Mouse (Mus musculus) adrenal gland, adult 18-20 months (tissue): ENCODE results near the gene Zfp385a. TPM values are rescaled to one million over a fixed set of nuclear protein-coding genes. Genes with fewer than 3 reads are reported as not detected.

Experiments used
- DNase-seq, 2 experiments: peaks; one replicate each; pipeline ENCODE4 v3.0.0; 2021 to 2022; ENCODE audit warnings: low spot score in 2 of 2
- long read RNA-seq, 2 experiments: library from polyadenylated mRNA; stranded (forward); transcript quantifications; one replicate each; pipeline ENCODE4 v2.0.0; 2021
- total RNA-seq, 2 experiments: library from RNA; stranded (reverse); gene quantifications; 1 replicate in 1 of 2; 2 replicates in 1 of 2; pipeline ENCODE4 v1.2.3; 2021

Zfp385a gene
- total RNA-seq, result 10 to 100 TPM; 12.4 to 16.9 TPM
- long read RNA-seq, experiment 1, partial matches to known transcripts, result 2 of 8 reads
- long read RNA-seq, experiment 1, other reads (novel, unspliced or antisense), result 0 of 8 reads
- long read RNA-seq, experiment 2, partial matches to known transcripts, result 0 of 4 reads
- long read RNA-seq, experiment 2, other reads (novel, unspliced or antisense), result 3 of 4 reads

DNA sequence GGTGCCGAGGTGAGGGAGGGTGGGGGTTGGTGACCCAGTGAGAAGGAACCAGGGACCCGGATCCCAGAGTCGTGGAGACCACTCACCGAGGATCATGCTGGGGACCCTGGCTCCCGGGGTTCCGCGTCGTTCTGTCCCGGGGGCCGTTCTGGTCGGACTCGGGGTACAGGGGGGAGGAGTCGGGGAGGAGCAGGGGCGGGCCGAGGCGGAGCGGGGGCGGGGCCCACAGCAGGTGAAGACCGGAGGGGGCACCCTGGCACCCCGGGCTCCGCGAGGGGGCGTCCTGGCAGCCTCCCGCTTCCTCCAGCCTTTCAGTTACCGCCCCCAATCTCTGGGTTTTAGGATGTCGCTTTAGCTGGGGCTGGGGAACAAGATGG is at the start of gene Zfp385a:
Gene Zfp385a, minus strand, starts transcription at position 133 of the 377 bp plus-strand sequence.
- DNase-seq, result peak; percentile 53 to 60

GRCm38 (mm10) chr15:103388556-103389145 is 48.8 kb upstream of the Zfp385a start:
- DNase-seq, result no peak

DNA sequence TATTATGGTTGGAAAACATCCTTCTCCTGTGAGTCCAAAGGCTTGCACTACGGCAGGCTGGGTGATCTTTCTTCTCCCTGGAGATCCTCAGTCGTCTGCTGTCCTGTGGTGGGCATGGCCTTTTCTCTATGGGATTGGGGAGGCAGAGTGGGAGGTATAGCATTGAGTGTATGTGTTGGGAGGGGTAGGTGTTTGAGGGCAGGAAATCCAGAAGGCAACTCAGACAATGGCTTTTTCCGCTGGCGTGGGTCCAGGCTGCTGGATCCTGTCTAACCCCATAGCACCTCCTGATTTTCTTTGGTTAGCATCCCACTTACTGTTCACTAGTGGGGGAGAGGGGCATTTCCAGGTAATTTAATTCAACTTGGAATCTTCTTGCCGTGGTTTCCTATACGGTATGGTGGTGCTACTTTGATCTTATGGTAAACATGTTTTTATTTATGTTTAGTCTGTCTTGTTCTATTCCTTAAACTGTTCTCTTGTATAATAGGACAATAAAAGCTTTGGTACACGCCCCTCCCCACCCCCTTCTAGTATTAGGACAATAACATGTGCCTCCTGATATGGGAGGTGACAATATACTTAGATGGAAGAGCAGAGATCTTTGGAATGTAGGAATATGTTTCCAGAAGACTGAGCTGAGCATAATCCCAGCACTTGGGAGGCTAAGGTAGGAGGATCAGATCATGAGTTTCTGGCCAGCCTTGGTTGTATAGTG is 44.0 kb upstream of the Zfp385a start:
- peak in 1 of 2 experiments; percentile 48 for DNase-seq

- DNase-seq, result peak in 1 of 2 experiments; percentile 57
Observed at GRCm38 (mm10) chr15:103382795-103383406, 43.0 kb upstream of the Zfp385a start.

DNA sequence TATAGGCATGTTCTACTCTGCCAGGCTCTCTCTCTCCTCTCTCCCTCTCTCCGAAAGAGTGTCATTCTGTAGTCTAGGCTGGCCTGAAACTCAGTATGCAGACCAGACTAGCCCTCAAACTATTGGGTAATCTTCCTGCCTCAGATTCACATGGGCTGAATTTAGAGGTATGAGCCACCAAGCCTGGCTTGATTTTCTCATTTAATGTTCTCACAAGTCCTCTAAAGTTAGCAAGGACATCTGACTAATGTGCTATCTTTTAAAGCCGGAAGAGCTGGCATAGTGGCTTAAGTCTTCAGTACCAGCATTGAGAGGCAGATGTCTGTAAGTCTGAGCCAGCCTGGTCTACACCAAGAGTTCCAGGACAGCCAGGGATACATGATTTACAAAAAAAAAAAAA is 42.2 kb upstream of the Zfp385a start:
- no peak for DNase-seq

- no peak for DNase-seq
Observed at GRCm38 (mm10) chr15:103378665-103379356, 38.9 kb upstream of the Zfp385a start.

DNA sequence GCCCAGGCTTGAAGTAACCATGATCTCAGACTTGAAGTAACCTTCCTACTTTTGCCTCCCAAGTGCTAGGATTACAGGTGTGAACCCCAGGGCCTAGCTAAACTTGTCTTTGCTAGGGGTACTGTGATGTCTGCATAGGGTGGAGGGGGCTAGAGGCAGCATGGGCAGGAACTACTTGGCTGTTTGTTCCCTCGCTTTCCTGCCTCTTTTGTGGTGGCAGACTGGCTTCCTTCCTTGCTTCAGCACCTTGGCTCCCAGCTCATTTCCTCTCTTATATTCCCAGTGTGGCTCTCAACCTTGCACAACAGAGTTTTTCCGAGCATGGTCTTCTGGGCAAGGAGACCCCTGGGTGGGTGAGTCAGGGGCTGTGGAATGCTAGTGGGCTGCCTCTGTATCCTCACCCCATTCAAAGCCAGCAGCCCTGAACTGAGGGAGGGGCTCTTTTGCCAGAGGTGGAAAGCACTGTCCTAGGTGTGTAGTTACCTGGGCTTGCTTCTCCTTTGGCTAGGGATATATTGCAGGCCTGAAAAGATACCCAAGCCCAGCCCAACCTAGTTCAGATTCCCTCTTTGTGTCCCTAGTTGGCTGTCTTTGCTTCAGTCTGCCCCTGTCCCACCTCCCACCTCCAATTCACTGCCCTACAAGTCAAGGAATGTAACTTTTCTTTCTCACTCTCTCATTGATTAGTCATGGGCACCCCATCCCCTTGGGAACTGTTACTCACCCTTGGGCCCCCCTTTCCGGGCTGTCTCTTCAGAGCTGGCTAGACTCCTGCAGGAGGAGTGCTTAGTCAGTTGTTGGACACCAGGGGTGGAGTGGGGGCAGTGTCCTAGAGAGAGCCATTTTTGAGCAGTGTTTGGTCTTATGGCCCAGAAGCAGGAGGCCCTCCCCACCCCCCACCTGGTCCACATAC is 38.1 kb upstream of the Zfp385a start:
- DNase-seq, result no peak

DNA sequence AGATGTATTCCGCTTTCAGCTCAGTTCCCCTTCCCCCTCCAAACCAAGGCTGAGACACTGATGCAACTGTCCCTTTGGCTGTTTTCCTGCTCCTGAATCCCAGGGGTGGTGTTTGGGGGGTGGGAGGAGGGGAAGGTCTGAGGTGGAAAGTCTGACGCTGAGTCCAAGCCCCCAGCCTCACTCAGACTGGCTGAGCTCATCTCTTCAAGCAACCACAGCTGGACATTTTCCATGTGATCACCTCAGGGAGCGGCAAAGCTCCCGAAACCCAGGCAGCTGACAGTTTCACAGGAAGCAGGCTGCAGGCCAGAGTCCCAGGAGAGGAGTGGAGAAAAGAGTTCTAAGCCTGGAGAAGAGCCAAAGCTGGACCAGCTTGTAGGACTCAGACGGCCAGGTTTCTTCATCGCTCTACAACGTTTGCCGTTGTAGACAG is 37.0 kb upstream of the Zfp385a start:
- no peak for DNase-seq

DNA sequence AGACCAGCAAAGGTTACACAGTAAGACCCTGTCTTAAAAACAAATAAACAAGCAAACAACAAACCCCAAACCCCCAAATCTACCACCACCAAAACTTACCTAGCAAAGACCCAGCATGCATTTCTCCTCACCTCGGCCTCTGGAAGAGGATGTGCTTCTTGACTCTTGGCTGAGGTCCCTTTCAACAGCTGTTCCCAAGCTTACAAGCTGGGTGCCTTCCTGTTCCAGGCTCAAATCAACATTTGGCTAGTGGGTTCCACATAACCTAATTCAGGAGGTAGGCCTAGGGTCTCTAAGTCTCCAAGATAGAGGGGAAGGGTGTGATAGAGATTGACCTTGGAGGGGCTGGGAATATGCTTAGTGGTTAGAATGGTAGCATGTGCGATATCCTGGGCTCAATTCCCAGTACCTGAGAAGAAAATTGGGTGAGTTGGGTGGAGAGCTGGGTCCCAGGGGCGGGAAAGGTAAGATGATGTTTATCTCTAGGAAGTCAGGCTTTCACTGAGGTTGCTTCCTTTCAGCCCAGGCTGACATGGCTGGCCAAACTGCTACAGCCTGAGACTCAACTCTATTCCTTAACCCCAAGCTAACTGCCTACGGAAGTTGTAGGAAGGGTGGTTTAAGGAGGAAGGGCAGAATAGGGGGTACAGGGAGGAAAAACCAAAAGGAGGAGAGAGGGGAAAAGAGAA is 35.4 kb upstream of the Zfp385a start:
- no peak for DNase-seq

GRCm38 (mm10) chr15:103372461-103372860 is 32.6 kb upstream of the Zfp385a start:
- no peak for DNase-seq

GRCm38 (mm10) chr15:103371741-103372140 is 31.8 kb upstream of the Zfp385a start:
- no peak for DNase-seq

- DNase-seq, result no peak
Observed at GRCm38 (mm10) chr15:103371208-103371607, 31.3 kb upstream of the Zfp385a start.

DNA sequence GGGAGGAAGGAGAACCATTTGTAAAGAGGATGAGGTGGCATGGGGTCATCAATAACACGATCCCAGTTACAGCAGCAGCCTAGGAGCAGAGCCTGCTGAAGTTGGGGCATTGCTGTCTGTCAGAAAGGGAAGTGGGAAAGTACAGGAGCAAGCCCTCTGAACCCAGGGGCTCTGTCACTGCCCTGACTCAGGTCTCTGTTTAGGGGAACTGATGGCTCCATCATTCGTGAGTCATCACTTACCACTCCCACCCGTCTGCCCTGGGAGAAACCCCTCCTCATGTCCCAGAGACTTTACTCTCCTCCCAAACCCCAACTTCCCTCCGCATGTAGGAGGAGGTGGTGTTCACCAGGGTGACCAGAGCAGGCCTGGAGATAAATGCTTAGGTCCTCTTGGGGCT is 30.6 kb upstream of the Zfp385a start:
- DNase-seq, result no peak

GRCm38 (mm10) chr15:103369123-103369522 is 29.2 kb upstream of the Zfp385a start:
- no peak for DNase-seq

GRCm38 (mm10) chr15:103368179-103368940 is 28.5 kb upstream of the Zfp385a start:
- no peak for DNase-seq

DNA sequence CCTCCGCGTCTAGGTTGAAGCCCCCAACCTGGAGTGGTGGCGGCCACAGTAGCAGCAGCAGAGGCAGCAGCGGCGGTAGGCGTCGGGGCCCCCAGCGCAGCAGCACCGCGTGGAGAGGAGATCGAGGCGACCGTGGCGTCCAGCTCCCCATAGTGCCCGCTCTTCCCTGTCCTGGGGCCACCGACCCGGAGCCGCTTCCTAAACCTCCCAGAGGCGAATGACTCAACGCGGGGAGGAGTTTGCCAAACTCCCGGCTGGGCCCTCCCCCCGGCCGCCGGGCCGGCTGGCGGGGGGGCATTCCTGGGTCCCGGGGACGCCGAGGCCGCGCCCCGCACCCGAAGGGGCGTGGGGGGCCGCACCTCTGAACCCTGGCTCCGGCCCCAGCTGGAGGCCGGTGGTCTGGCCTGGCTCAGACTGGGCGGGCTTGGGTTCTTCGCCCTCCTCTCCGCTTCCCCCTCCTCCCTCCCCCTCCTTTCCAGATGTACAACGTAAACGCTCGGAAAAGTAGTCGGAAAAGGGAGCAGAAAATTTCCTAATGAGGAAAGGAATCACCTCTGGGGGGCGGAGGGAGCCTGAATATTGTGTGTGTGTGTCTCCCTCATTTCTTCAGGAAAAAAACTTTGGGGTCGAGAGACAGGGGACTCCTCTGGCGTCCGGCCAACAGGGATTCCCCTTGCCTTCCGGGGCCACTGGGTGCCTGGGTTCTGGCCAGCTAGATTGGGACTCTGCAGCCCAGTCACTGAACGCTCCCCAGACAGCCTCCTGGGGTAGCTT is 26.7 kb upstream of the Zfp385a start, which contains the start of gene Itga5:
Gene Itga5, minus strand, starts transcription at position 388 of the 774 bp plus-strand sequence.
- peak; percentile 82 to 86 for DNase-seq

- DNase-seq, result peak in 1 of 2 experiments; percentile 55
Observed at GRCm38 (mm10) chr15:103365471-103366375, 25.8 kb upstream of the Zfp385a start.
